In the genomic region with DNA sequence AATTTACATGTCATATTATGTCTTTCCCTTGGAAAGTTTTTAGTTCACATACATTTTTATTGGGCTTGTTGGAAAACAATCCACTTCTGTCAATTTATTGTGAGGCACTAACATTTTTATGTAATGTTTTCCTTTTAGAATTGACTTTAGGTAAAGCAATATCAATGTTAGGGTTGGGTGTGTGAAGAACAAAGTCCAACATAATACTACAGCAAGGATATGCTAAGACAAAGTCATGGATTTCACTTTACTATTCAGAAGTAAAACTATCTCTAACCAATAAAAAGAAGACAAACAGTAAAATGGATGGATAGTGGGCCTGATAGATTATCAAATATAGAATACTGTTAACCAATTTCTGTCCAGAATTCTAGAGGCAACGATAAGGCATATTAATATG, we compare ENCODE assay signal across 28 mouse cellular contexts.
"Had no signal": no experiment of that assay in that cellular context is flagged by ENCODE, and none has a peak within 500 bp of the region (broad histone marks: within the 10 kb centered on the region; RNA-seq: fewer than 3 reads in every experiment).

No protein-coding gene starts in this region.

- H3K4me2 ChIP-seq: embryonic facial prominence, embryonic 12.5 days; embryonic facial prominence, embryonic 13.5 days; embryonic facial prominence, embryonic 15.5 days; forebrain, embryonic 12.5 days; forebrain, embryonic 13.5 days; forebrain, embryonic 15.5 days had no signal

- H3K9me3 ChIP-seq: embryonic facial prominence, embryonic 10.5 days; embryonic facial prominence, embryonic 12.5 days; embryonic facial prominence, embryonic 13.5 days; embryonic facial prominence, embryonic 15.5 days; forebrain, embryonic 10.5 days; forebrain, embryonic 12.5 days; forebrain, embryonic 13.5 days; forebrain, embryonic 15.5 days had no signal

- H3K27ac ChIP-seq: embryonic facial prominence, embryonic 10.5 days; embryonic facial prominence, embryonic 12.5 days; embryonic facial prominence, embryonic 13.5 days; embryonic facial prominence, embryonic 15.5 days; forebrain, embryonic 10.5 days; forebrain, embryonic 12.5 days; forebrain, embryonic 13.5 days; forebrain, embryonic 15.5 days; gastrocnemius, adult 2 months had no signal

- DNase-seq: cerebellum, adult 2 months; cerebellum, adult 8-10 months; cerebellum, adult 9-10 months; cerebellum, adult 9-11 months; cerebellum, postnatal 10 days; cerebellum, postnatal 14 days; cerebellum, postnatal 25 days; cerebellum, postnatal 36 days; embryo, embryonic 11 days; forebrain, postnatal 0 days; gastrocnemius, adult 2 months; gastrocnemius, postnatal 10 days; gastrocnemius, postnatal 14 days; gastrocnemius, postnatal 25 days; gastrocnemius, postnatal 36 days; heart, adult 11 months; heart, adult 18-20 months had no signal

- H3K27me3 ChIP-seq: embryonic facial prominence, embryonic 12.5 days; embryonic facial prominence, embryonic 13.5 days; embryonic facial prominence, embryonic 15.5 days; forebrain, embryonic 12.5 days; forebrain, embryonic 13.5 days; forebrain, embryonic 15.5 days had no signal

- H3K36me3 ChIP-seq: embryonic facial prominence, embryonic 10.5 days; embryonic facial prominence, embryonic 12.5 days; embryonic facial prominence, embryonic 13.5 days; embryonic facial prominence, embryonic 15.5 days; forebrain, embryonic 10.5 days; forebrain, embryonic 12.5 days; forebrain, embryonic 15.5 days had no signal

- H3K9ac ChIP-seq: embryonic facial prominence, embryonic 12.5 days; embryonic facial prominence, embryonic 13.5 days; embryonic facial prominence, embryonic 15.5 days; forebrain, embryonic 12.5 days; forebrain, embryonic 13.5 days; forebrain, embryonic 15.5 days; forebrain, postnatal 0 days had no signal

- H3K4me1 ChIP-seq: embryonic facial prominence, embryonic 10.5 days; embryonic facial prominence, embryonic 12.5 days; embryonic facial prominence, embryonic 13.5 days; embryonic facial prominence, embryonic 15.5 days; forebrain, embryonic 10.5 days; forebrain, embryonic 12.5 days; forebrain, embryonic 13.5 days; forebrain, embryonic 15.5 days had no signal

- ATAC-seq: forebrain, embryonic 13.5 days; forebrain, embryonic 14.5 days; forebrain, embryonic 15.5 days; forebrain, embryonic 16.5 days; forebrain, postnatal 0 days had no signal

- H3K4me3 ChIP-seq: embryonic facial prominence, embryonic 10.5 days; embryonic facial prominence, embryonic 12.5 days; embryonic facial prominence, embryonic 13.5 days; embryonic facial prominence, embryonic 15.5 days; erythroblast, embryonic 14.5 days; forebrain, embryonic 10.5 days; forebrain, embryonic 12.5 days; forebrain, embryonic 13.5 days; forebrain, embryonic 15.5 days; gastrocnemius, adult 2 months had no signal
